Mouse (Mus musculus): ENCODE data around the gene Dpp9.
"Not testable (repeated sequence)": the region's sequence is repeated elsewhere in the genome, so short reads cannot be mapped to it uniquely, and the experiment has no call there.

The Dpp9 gene

DNA sequence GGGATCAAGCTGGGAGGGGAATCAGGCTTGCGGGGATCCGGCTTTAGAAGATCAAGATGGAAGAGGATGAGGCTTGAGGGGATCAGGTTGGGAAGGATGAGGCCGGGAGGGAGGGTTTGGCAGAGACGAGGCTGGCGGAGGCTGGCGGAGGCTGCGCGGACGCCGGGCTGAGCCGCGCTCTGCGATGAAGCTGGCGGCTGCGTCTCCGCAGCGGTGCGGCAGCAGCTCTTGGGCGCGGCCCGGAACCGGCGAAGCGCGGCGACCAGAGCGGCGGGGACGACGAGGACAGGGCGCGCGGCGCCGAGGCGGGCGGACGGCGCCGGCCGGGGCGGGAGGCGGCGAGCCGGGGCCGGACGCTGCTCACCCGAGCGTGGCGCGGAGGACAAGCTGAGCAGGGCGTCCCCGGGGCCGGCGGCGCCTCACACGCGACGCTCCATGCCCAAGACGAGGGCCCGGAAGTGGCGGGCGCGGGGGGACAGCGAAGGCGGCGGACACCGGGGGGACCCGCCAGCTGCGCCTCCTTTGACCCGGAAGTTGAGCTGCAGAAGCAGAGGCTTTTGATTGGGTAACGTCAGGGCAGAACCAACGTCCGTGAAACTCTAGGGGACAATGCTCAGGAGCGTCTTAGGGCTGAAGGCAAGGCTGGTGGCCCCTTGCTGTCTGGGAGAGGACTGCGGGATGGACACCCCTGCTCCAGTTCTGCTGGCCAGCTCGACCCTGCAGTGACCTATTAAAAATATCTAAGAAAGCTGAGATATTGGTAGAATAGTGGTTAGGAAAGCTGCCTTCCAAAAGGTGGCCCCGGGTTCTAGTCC lies at the start of gene Dpp9:
TSS of gene Dpp9 (minus strand) at position 529 of the 815 bp plus-strand sequence.
- DNase-seq (ENCODE audit: low spot score in 2 of 2): peak; percentile 95 to 98

DNA sequence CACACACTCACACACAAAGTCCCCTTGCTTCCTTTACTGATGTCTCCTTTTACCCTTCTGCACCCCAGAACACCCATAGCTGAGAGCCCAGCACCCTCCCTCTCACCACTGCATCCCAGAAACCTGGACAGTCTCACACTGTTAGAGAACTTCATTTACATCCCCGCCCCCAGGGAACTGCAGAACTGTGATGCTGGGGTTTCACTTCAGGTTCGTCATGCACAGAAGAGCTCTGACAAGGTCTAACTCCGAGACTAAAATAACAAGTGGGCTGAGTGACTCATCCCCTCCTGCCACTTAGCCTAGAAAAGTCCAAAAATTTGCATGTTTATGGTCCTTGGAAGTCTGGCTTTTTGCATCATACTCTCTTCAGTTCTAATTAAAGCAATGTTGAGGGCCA lies 47.6 kb upstream of the Dpp9 start:
- DNase-seq (ENCODE audit: low spot score in 2 of 2): no peak

DNA sequence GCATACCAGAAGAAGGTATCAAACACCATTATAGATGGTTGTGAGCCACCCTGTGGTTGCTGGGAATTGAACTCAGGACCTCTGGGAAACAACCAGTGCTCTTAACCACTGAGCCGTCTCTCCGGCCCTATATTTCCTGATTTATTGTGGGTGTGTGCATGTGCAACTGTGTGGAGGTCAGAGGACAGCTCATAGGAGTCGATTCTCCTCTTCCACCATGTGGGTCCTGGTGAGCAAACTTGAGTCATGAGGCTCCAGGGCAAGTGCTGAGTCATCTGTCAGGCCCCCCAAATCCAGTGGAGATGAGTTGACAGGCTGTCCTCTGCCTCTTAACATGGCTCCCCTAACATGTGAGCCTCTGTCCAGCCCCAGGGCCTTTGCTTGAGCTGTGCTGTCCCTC lies 47.2 kb upstream of the Dpp9 start:
- no peak for DNase-seq (ENCODE audit: low spot score in 2 of 2)

DNA sequence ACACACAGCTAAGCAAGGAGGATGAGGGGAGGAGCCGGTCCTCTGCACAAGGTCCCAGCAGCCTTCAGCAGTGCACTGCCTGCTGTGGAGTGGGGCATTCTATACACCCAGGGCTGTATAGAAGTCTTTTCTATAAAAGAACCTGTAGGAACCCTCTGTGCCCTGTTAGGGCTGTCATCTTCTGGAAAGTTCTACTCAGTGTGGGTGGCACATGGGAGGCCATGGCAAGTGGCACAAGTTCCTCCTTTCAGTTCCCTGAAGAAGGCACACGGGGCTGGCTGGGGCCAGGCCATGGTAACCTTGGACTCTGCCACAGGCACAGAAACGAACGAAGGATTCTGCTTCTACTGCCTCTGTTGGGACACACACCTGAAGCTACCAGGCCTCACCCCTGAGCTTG lies 46.3 kb upstream of the Dpp9 start:
- no peak for DNase-seq (ENCODE audit: low spot score in 2 of 2)

- peak; percentile 64 to 76 for DNase-seq (ENCODE audit: low spot score in 2 of 2)
Observed at GRCm38 (mm10) chr17:56264020-56264419, 45.3 kb upstream of the Dpp9 start.

- DNase-seq (ENCODE audit: low spot score in 2 of 2): peak in 1 of 2 experiments; percentile 62
Observed at GRCm38 (mm10) chr17:56262645-56263094, 44.0 kb upstream of the Dpp9 start.

DNA sequence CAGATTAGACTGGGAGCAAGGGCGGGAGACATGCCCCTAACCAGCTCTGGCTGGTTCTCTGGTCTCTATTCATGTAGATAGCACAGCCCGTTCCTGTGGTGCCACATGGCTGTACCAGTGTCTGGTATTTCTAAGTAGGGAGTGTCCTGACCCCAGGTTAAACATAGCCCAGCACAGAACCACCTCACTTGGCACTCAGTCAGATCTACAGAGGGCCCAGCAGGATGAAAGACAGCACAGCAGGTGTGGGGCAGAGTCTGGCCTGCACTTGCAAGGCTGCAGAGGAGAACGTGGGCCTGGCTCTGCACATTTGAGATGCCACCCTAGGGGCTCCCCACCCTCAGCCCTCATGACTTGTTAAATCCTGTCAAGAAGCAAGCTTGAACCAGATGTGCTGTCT lies 42.5 kb upstream of the Dpp9 start:
- peak; percentile 76 to 77 for DNase-seq (ENCODE audit: low spot score in 2 of 2)

DNA sequence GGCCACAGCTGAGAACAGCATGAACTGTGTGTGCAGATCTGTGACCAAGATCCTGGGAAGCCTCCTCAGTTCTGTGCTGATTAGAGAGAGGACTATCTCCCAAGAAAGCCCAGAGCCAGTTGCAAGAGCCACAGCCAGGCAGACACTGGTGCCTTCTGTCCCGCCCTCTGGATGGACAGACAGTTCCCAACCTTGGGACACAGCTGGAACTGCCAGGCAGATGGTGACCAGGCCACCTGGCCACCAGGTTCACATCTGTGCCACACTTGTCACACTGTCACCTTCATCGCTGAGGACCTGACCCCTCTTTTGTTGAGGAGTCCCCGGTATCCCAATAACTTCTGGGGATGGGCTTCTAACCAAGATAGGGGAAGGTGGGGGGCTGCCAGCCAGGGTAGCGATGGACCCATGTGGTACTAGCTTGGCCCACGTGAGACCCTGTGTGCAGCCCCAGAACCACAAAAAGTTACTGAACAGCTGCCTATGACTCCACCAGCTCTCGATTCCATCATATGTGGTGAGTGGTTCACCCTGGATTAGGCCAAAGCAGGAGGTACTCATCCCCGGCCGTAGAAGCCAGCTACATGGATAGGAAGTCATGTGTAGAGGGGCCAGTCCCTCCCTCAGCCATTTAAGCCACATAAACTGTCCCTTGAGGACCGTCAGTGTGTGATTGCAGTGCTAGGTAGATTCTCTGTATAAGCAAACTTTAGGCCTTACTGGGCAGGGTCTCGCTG lies 40.8 kb upstream of the Dpp9 start:
- DNase-seq (ENCODE audit: low spot score in 2 of 2): no peak

DNA sequence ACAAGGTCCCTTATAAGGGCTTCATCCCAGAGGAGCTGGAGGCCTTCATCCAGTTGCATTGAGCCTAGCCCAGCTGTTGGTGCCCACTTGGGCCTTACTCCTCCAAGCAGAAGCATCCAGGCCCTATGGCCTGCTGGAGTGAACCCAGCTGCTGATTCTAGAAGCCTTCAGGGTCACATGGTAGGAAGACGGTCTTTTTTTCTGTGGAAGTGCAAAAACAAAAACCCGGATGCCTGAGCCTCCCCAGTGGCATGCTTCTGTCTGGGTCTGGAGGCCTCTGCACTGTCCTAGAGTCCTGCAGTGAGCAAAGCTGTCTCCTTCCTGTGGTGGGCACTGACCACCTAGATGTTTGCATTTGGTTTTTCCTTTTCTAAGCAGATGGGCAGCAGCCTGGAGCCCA lies 40.1 kb upstream of the Dpp9 start:
- DNase-seq (ENCODE audit: low spot score in 2 of 2): not testable (repeated sequence)

GRCm38 (mm10) chr17:56258269-56258668 lies 39.6 kb upstream of the Dpp9 start:
- not testable (repeated sequence) for DNase-seq (ENCODE audit: low spot score in 2 of 2)

- no peak for DNase-seq (ENCODE audit: low spot score in 2 of 2)
Observed at GRCm38 (mm10) chr17:56257181-56257894, 38.6 kb upstream of the Dpp9 start.

GRCm38 (mm10) chr17:56256239-56256881 lies 37.7 kb upstream of the Dpp9 start, which contains the start of gene Fem1a:
TSS of gene Fem1a (plus strand) at chr17:56256810.
- peak; percentile 98 to 99 for DNase-seq (ENCODE audit: low spot score in 2 of 2)

DNA sequence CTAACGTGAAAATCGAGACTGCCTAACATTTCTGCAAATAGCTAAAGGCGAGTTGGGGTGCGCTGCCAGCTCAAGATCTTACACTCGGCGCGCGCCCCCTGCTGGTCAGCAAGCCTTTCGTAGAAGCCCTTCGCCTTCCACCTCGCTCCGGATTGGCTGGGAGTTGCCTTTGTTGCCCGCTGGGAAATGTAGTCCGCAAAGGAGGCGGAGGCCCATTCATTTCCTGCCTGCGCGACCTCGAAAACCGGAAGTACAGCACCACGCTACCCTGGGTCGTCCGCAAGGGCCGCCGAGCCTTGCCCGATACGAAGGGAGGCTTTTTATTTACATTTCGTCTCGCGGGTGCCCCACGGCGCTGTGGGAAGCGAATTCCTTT lies 37.1 kb upstream of the Dpp9 start:
- peak; percentile 96 to 98 for DNase-seq (ENCODE audit: low spot score in 2 of 2)

DNA sequence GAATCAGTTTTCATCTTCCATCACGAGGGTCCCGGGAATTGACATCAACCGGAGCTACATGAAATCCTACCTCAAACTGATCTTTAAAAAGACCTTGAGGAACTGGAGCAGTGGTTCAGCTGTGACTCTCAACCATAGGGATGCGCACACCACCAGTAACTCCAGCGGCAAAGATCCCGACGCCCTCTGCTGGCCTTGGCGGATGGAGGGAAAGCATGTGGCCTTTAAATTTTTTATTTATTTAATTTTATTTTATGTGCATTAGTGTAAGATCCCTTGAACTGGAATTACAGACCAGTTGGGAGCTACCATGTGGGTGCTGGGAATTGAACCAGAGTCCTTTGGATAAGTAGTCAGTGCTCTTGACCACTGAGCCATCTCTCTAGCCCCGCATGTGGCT lies 36.7 kb upstream of the Dpp9 start:
- no peak for DNase-seq (ENCODE audit: low spot score in 2 of 2)

DNA sequence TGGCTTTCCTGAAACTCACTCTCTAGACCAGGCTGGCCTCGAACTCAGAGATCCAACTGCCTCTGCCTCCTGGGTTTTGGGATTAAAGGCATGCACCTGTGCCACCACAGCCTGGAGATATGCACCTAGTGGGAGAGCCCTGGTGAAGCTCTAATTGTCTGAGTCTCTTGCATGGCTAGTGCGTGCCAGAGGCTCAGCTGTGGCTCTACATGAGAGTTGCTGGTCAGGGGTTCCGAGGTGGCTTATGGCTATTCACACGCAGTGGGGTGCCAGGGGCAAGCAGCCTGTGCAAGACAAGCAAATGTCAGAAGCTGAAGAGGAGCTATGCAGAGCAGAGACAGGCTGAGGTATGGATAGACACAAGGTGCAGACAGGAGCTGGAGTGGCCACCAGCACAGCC lies 36.0 kb upstream of the Dpp9 start:
- DNase-seq (ENCODE audit: low spot score in 2 of 2): no peak

- no peak for DNase-seq (ENCODE audit: low spot score in 2 of 2)
Observed at GRCm38 (mm10) chr17:56251136-56251829, 32.6 kb upstream of the Dpp9 start.

DNA sequence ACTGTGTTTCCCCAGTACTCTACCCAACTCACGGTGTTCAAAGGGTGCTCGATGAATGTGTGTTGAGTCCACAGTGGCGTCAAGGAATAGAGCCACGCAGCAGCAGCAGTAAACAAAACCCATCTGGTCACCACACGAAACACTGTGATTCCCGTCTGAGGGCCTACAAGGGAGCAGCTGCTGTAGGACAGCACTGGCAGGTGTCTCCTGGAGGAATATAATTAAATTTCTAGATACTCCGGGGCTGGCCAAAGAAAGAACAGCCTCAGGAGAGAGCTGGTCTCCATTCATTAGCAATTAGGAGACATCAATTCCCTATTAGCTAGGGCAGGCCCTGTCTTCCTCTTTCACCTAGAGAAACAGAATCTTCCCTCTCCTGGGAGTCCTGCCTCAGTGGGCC lies 26.9 kb upstream of the Dpp9 start:
- no peak for DNase-seq (ENCODE audit: low spot score in 2 of 2)

DNA sequence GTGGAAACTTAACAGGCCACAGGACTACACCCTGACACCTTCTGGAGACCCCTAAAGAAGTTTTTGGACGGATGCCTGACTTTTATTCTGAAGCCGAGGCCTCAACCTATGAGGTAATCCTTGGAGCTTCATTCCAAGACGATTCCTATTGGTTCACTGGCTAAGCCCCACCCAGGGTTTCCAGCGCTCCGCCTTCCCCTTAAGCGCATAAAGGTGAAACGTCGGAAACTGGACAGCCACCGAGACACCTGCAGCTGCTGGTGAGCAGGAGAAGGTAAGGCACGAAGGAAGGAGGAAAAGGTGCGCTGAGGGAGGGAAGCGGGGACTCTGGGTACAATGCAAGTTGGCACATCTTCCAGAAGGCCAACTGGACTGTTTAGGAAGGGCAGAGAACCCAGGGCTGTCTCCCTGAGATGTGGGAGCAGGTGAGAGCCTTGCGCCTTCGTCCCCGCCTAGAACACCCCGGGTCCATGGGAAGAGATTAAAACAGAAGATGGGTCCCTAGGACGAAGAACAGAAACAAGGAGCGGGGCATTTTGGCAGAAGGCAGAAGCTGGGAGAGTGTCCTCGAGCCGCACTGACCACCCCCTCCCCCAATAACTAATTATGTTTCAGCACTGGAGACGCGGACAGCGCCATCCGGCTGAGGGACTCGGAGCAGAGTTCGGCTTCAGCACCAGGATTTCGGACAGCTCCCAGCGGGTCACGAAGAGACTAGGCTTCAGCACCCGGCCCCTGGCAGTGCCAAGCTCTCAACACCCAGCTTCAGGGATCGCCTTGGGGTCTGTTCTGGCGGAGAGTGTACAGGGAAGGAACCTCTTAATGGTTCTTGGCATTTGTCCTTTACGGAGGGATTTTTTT lies 23.1 kb upstream of the Dpp9 start:
- peak; percentile 49 to 68 for DNase-seq (ENCODE audit: low spot score in 2 of 2)

DNA sequence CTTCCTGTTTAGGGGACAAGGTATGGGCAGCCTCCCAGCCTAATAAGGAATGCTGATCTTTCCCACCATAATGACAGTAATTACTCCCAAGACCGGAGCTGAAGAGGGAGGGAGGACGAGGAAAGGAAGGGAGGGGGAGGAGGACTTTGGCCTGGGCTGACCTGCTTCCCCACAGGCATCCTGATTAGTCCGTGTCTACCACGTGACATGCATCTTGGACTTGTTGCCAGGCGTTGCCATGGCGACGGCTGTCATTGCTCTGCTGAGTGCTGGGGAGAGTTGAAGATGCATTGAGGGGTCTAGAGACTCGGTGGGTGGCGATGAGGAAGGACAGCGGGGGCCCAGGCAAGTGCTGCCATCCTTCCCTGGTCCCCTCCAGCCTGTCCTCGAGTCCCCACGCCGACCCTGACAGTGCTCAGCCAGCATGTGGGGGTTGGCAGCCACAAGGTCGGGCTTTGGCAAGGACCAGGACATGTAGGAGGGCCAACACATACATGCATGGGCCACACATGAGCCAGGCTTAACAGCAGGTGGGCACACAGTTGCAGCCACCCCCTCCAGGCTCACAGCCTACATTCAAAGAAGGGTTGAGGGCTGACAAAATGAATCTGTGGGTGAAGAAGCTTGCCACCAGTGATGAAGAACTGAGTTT lies 15.2 kb upstream of the Dpp9 start:
- no peak for DNase-seq (ENCODE audit: low spot score in 2 of 2)

- DNase-seq (ENCODE audit: low spot score in 2 of 2): no peak
Observed at GRCm38 (mm10) chr17:56233389-56233788, 14.7 kb upstream of the Dpp9 start.
